Mouse (Mus musculus) olfactory bulb, adult 2 months (tissue): ENCODE results near the gene Amot. TPM values are rescaled to one million over a fixed set of nuclear protein-coding genes. Genes with fewer than 3 reads are reported as not detected.

Source experiments
- H3K27ac ChIP-seq: fragments of 200-500 bp; 2 replicates; pipeline ENCODE4 v1.5.1; 2012; ENCODE audit warnings: low read depth, low read length; ENCODE audit not compliant: insufficient read depth
- H3K4me1 ChIP-seq: fragments of 200-500 bp; 2 replicates; pipeline ENCODE4 v1.6.1; 2012; ENCODE audit warnings: low read length; ENCODE audit not compliant: control insufficient read depth, insufficient read depth
- H3K4me3 ChIP-seq: fragments of 200-500 bp; 2 replicates; pipeline ENCODE4 v1.5.1; 2012; ENCODE audit warnings: mild to moderate bottlenecking, low read depth, low read length, moderate library complexity; ENCODE audit not compliant: insufficient read depth
- CTCF ChIP-seq: fragments of 200-500 bp; IDR thresholded peaks from 2 replicates; pipeline ENCODE4 v1.5.1; 2012; ENCODE audit warnings: low read depth, mild to moderate bottlenecking, low read length, moderate library complexity; ENCODE audit not compliant: insufficient read depth
- POLR2A ChIP-seq: fragments of 200-500 bp; IDR thresholded peaks from 2 replicates; pipeline ENCODE4 v1.6.1; 2012; ENCODE audit warnings: mild to moderate bottlenecking, low read depth, low read length, moderate library complexity; ENCODE audit not compliant: insufficient read depth
- WGBS: fragments of 180-500 bp; shearing (Covaris S2); methylation state at CpG from one replicate; pipeline ENCODE4 v1.1.7; 2018; 5-methylcytosine and 5-hydroxymethylcytosine counted together
- polyA plus RNA-seq: library from polyadenylated mRNA; stranded (reverse); fragments of >200 nt; gene quantifications from 2 replicates; pipeline ENCODE4 v1.2.4, GENCODE M21; 2012; ENCODE audit warnings: low replicate concordance; ENCODE audit not compliant: missing spikeins, insufficient read depth, insufficient read length

Amot gene
- polyA plus RNA-seq, 1 experiment = not detected

GRCm38 (mm10) chrX:145505457-145506201 lies 648 bp upstream of the Amot start:
- 14% methylated on average over 14 of the region's 14 CpGs for WGBS
- TF ChIP-seq CTCF (no peak), POLR2A (no peak)
- Histone ChIP-seq H3K27ac (peak overlapping the region; percentile 57), H3K4me1 (no peaks in the 10 kb centered on the region), H3K4me3 (peak overlapping the region; percentile 94)

- Histone ChIP-seq H3K4me3 (no peak overlapping the region), H3K4me1 (no peaks in the 10 kb centered on the region), H3K27ac (no peak overlapping the region)
- WGBS = 68% methylated on average over 8 of the region's 8 CpGs
- TF ChIP-seq POLR2A (no peak), CTCF (no peak)
These were observed 3.2 kb downstream of the Amot start for GRCm38 (mm10) chrX:145501666-145502355.

GRCm38 (mm10) chrX:145499101-145499500 lies 5.9 kb downstream of the Amot start:
- TF ChIP-seq POLR2A (no peak), CTCF (no peak)
- 86% methylated on average over 2 of the region's 2 CpGs for WGBS
- H3K4me1 ChIP-seq = no peaks in the 10 kb centered on the region
- no peak overlapping the region for H3K27ac ChIP-seq
- no peak overlapping the region for H3K4me3 ChIP-seq

- no peak overlapping the region for H3K27ac ChIP-seq
- no peak overlapping the region for H3K4me3 ChIP-seq
- TF ChIP-seq POLR2A (no peak), CTCF (no peak)
- H3K4me1 ChIP-seq = no peaks in the 10 kb centered on the region
- 90% methylated on average over 4 of the region's 4 CpGs for WGBS
These were observed 6.3 kb downstream of the Amot start for GRCm38 (mm10) chrX:145498691-145499090.

- Histone ChIP-seq H3K4me3 (no peak overlapping the region), H3K27ac (no peak overlapping the region), H3K4me1 (no peaks in the 10 kb centered on the region)
- no peak for TF ChIP-seq CTCF
- no peak for TF ChIP-seq POLR2A
- WGBS = 91% methylated on average over 6 of the region's 6 CpGs
These were observed 7.5 kb downstream of the Amot start for GRCm38 (mm10) chrX:145497486-145497885.

GRCm38 (mm10) chrX:145495381-145495780 lies 9.6 kb downstream of the Amot start:
- H3K4me3 ChIP-seq = no peak overlapping the region
- H3K27ac ChIP-seq = no peak overlapping the region
- no peaks in the 10 kb centered on the region for H3K4me1 ChIP-seq
- 88% methylated on average over 4 of the region's 4 CpGs for WGBS
- TF ChIP-seq CTCF = no peak
- TF ChIP-seq POLR2A = no peak

GRCm38 (mm10) chrX:145490821-145491220 lies 14.2 kb downstream of the Amot start:
- H3K27ac ChIP-seq = no peak overlapping the region
- TF ChIP-seq POLR2A (no peak), CTCF (no peak)
- no peak overlapping the region for H3K4me3 ChIP-seq
- WGBS = 49% methylated on average over 1 of the region's 1 CpGs
- H3K4me1 ChIP-seq = no peaks in the 10 kb centered on the region

GRCm38 (mm10) chrX:145490417-145490816 lies 14.6 kb downstream of the Amot start:
- Histone ChIP-seq H3K4me1 (no peaks in the 10 kb centered on the region), H3K4me3 (no peak overlapping the region), H3K27ac (no peak overlapping the region)
- whole genome bisulfite sequencing = 74% methylated on average over 3 of the region's 3 CpGs
- TF ChIP-seq POLR2A = no peak
- TF ChIP-seq CTCF = no peak

GRCm38 (mm10) chrX:145489950-145490349 lies 15.0 kb downstream of the Amot start:
- WGBS = 93% methylated on average over 5 of the region's 5 CpGs
- Histone ChIP-seq H3K27ac (no peak overlapping the region), H3K4me3 (no peak overlapping the region), H3K4me1 (no peaks in the 10 kb centered on the region)
- TF ChIP-seq POLR2A = no peak
- no peak for TF ChIP-seq CTCF

GRCm38 (mm10) chrX:145485495-145485894 lies 19.5 kb downstream of the Amot start:
- peaks cover 3% of the 10 kb centered on the region; the same call in 1 of the 2 replicates for H3K4me1 ChIP-seq
- no peak overlapping the region for H3K4me3 ChIP-seq
- WGBS = 80% methylated on average over 4 of the region's 4 CpGs
- H3K27ac ChIP-seq = no peak overlapping the region
- TF ChIP-seq CTCF = no peak
- TF ChIP-seq POLR2A = no peak
